Mouse (Mus musculus): ENCODE measurements around the gene Clec12a. TPM values are rescaled to one million over a fixed set of nuclear protein-coding genes. Genes with fewer than 3 reads are reported as not detected.
A peak's percentile ranks its signal among the peaks of the same experiment; 100 is the strongest.

The Clec12a gene
- polyA plus RNA-seq, 1 experiment from 2014 or later: 0.20 TPM

- Histone ChIP-seq H3K27ac (ENCODE audit: low read depth, low read length) (no peak overlapping the region), H3K4me1 (replicated peaks; ENCODE audit: control insufficient read depth, insufficient read depth, low read length) (no peaks in the 10 kb centered on the region), H3K27me3 (replicated peaks; ENCODE audit: control insufficient read depth, insufficient read depth, low read length) (no peaks in the 10 kb centered on the region), H3K4me2 (replicated peaks; ENCODE audit: low read depth) (no peak overlapping the region), H3K9me3 (ENCODE audit: control insufficient read depth) (peaks cover 11% of the 10 kb centered on the region; the same call in 1 of the 2 replicates), H3K36me3 (ENCODE audit: control insufficient read depth, insufficient read depth) (no peaks in the 10 kb centered on the region), H3K9ac (ENCODE audit: low read depth, low read length) (no peak overlapping the region), H3K4me3 (ENCODE audit: low read depth, low read length) (no peak overlapping the region)
- no peak for TF ChIP-seq CTCF (IDR thresholded peaks at IDR 0.05; ENCODE audit: low read depth)
- 72% methylated on average over 3 of the region's 3 CpGs for WGBS
- ATAC-seq: no peak
Measured at GRCm38 (mm10) chr6:129344408-129344807, 1.9 kb downstream of the Clec12a start.

- Histone ChIP-seq H3K4me2 (replicated peaks; ENCODE audit: low read depth) (no peak overlapping the region), H3K36me3 (ENCODE audit: control insufficient read depth, insufficient read depth) (no peaks in the 10 kb centered on the region), H3K4me3 (ENCODE audit: low read depth, low read length) (no peak overlapping the region), H3K27me3 (replicated peaks; ENCODE audit: control insufficient read depth, insufficient read depth, low read length) (no peaks in the 10 kb centered on the region), H3K9me3 (ENCODE audit: control insufficient read depth) (peaks cover 11% of the 10 kb centered on the region; the same call in 1 of the 2 replicates), H3K4me1 (replicated peaks; ENCODE audit: control insufficient read depth, insufficient read depth, low read length) (no peaks in the 10 kb centered on the region), H3K9ac (ENCODE audit: low read depth, low read length) (no peak overlapping the region), H3K27ac (ENCODE audit: low read depth, low read length) (no peak overlapping the region)
- TF ChIP-seq CTCF (IDR thresholded peaks at IDR 0.05; ENCODE audit: low read depth): no peak
- peak; percentile 60; the same call in 1 of the 2 replicates for ATAC-seq
- WGBS: 38% methylated on average over 4 of the region's 4 CpGs
Measured at GRCm38 (mm10) chr6:129349524-129350352, 7.2 kb downstream of the Clec12a start.

DNA sequence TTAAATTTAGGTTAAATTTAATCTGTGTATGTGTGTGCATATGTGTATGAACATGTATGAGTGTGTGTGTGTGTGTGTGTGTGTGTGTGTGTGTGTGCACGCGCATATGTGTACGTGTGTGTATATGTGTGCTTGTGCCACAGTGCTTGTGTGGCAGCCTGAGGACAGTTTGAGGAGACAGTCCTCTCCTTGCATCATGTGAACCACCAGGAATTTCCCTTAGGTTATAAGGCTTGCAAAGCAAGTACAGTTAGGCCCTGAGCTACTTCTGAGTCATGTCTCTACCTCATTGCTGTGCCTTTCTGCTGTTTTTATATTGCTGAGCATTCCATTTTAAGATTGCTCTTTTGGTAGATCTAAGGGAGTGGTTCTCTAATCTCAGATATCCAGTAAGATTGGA, 8.6 kb downstream of the Clec12a start:
- Histone ChIP-seq H3K4me3 (ENCODE audit: low read depth, low read length) (no peak overlapping the region), H3K4me2 (replicated peaks; ENCODE audit: low read depth) (no peak overlapping the region), H3K9me3 (ENCODE audit: control insufficient read depth) (peaks cover 11% of the 10 kb centered on the region; the same call in 1 of the 2 replicates), H3K27ac (ENCODE audit: low read depth, low read length) (no peak overlapping the region), H3K9ac (ENCODE audit: low read depth, low read length) (no peak overlapping the region), H3K36me3 (ENCODE audit: control insufficient read depth, insufficient read depth) (no peaks in the 10 kb centered on the region), H3K4me1 (replicated peaks; ENCODE audit: control insufficient read depth, insufficient read depth, low read length) (no peaks in the 10 kb centered on the region), H3K27me3 (replicated peaks; ENCODE audit: control insufficient read depth, insufficient read depth, low read length) (no peaks in the 10 kb centered on the region)
- no peak for TF ChIP-seq CTCF (IDR thresholded peaks at IDR 0.05; ENCODE audit: low read depth)
- no peak for ATAC-seq
- WGBS: 100% methylated on average over 3 of the region's 3 CpGs

DNA sequence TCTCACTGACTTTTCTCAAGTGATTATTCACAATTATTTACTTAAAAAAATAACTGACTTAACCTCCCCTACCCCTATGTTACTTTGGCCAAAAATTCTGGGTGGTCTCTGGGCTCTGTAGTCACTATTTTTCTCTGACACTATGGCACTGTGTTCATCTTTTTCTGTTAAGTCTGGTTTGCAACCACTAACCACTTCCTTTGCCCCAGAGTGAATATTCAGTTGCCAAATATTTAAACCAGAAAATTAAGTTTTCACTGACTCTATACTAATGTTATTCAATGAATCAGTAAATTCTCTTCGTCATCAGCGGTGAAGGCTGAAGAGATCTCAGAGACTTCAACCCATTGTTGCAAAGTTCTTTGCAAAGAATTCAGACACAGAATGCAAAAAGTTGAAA, 13.3 kb downstream of the Clec12a start:
- no peaks in the 10 kb centered on the region for H3K27me3 ChIP-seq (replicated peaks; ENCODE audit: control insufficient read depth, insufficient read depth, low read length)
- H3K4me2 ChIP-seq (replicated peaks; ENCODE audit: low read depth): no peak overlapping the region
- no peak for TF ChIP-seq CTCF (IDR thresholded peaks at IDR 0.05; ENCODE audit: low read depth)
- 98% methylated on average over 2 of the region's 2 CpGs for WGBS
- no peaks in the 10 kb centered on the region for H3K9me3 ChIP-seq (ENCODE audit: control insufficient read depth)
- no peak overlapping the region for H3K4me3 ChIP-seq (ENCODE audit: low read depth, low read length)
- no peak overlapping the region for H3K27ac ChIP-seq (ENCODE audit: low read depth, low read length)
- H3K4me1 ChIP-seq (replicated peaks; ENCODE audit: control insufficient read depth, insufficient read depth, low read length): no peaks in the 10 kb centered on the region
- H3K36me3 ChIP-seq (ENCODE audit: control insufficient read depth, insufficient read depth): no peaks in the 10 kb centered on the region
- no peak overlapping the region for H3K9ac ChIP-seq (ENCODE audit: low read depth, low read length)
- no peak for ATAC-seq

DNA sequence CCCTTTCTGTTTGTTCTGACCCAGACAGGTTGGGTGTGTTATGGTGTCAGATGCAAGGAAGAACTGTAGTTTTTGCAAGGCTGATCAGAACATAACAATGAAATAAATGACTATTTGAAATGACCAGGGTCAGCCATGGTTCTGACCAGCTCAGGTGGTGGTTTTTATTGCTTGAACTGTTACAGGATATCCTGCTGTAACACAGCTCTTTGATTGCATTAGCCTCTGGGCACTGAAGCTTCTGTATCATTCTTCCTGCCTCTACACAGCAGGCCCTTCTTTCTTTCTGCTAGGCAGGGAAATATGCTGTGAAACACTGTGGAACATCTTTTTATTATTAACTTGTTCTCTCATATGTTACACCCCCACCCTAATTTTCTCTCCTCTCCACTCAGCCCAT, 13.9 kb downstream of the Clec12a start:
- no peaks in the 10 kb centered on the region for H3K4me1 ChIP-seq (replicated peaks; ENCODE audit: control insufficient read depth, insufficient read depth, low read length)
- TF ChIP-seq CTCF (IDR thresholded peaks at IDR 0.05; ENCODE audit: low read depth): no peak
- H3K4me3 ChIP-seq (ENCODE audit: low read depth, low read length): no peak overlapping the region
- H3K36me3 ChIP-seq (ENCODE audit: control insufficient read depth, insufficient read depth): no peaks in the 10 kb centered on the region
- no peaks in the 10 kb centered on the region for H3K9me3 ChIP-seq (ENCODE audit: control insufficient read depth)
- no peak overlapping the region for H3K27ac ChIP-seq (ENCODE audit: low read depth, low read length)
- no peaks in the 10 kb centered on the region for H3K27me3 ChIP-seq (replicated peaks; ENCODE audit: control insufficient read depth, insufficient read depth, low read length)
- no peak overlapping the region for H3K4me2 ChIP-seq (replicated peaks; ENCODE audit: low read depth)
- H3K9ac ChIP-seq (ENCODE audit: low read depth, low read length): no peak overlapping the region
- ATAC-seq: no peak

- Histone ChIP-seq H3K9ac (ENCODE audit: low read depth, low read length) (no peak overlapping the region), H3K9me3 (ENCODE audit: control insufficient read depth) (no peaks in the 10 kb centered on the region), H3K36me3 (ENCODE audit: control insufficient read depth, insufficient read depth) (no peaks in the 10 kb centered on the region), H3K4me3 (ENCODE audit: low read depth, low read length) (no peak overlapping the region), H3K27me3 (replicated peaks; ENCODE audit: control insufficient read depth, insufficient read depth, low read length) (no peaks in the 10 kb centered on the region), H3K27ac (ENCODE audit: low read depth, low read length) (no peak overlapping the region), H3K4me2 (replicated peaks; ENCODE audit: low read depth) (no peak overlapping the region), H3K4me1 (replicated peaks; ENCODE audit: control insufficient read depth, insufficient read depth, low read length) (no peaks in the 10 kb centered on the region)
- TF ChIP-seq CTCF (IDR thresholded peaks at IDR 0.05; ENCODE audit: low read depth): no peak
- no peak for ATAC-seq
- WGBS: 78% methylated on average over 2 of the region's 2 CpGs
Measured at GRCm38 (mm10) chr6:129359515-129359914, 17.0 kb downstream of the Clec12a start.
